Mouse (Mus musculus): ENCODE measurements around the gene Prn. TPM values are rescaled to one million over a fixed set of nuclear protein-coding genes. Genes with fewer than 3 reads are reported as not detected.

The Prn gene
- polyA plus RNA-seq, 1 experiment, result not detected

- H3K27ac ChIP-seq (ENCODE audit: control insufficient read depth, insufficient read depth, low read length), result no peak within 1 kb of the TSS
- WGBS, result 3% methylated on average over 11 of the region's 11 CpGs
- DNase-seq, result no peak
- H3K4me3 ChIP-seq (ENCODE audit: control insufficient read depth, insufficient read depth, low read length), result no peak within 1 kb of the TSS
- H3K36me3 ChIP-seq (ENCODE audit: control insufficient read depth, insufficient read depth, low read length), result no peaks in the 10 kb centered on the region
- TF ChIP-seq CTCF (IDR thresholded peaks at IDR 0.05; ENCODE audit: borderline replicate concordance, control insufficient read depth, extremely low read depth, insufficient read depth, low read length, poor library complexity) (no peak), POLR2A (IDR thresholded peaks at IDR 0.05; ENCODE audit: control insufficient read depth, extremely low read depth, insufficient read depth, low read length, poor library complexity) (no peak)
- peaks cover 7% of the 10 kb centered on the region; the same call in 1 of the 2 replicates for H3K4me1 ChIP-seq (replicated peaks; ENCODE audit: control insufficient read depth, insufficient read depth, low read length)
- H3K27me3 ChIP-seq (ENCODE audit: control insufficient read depth, insufficient read depth, low read length), result peaks cover 3% of the 10 kb centered on the region; the same call in 1 of the 2 replicates
These were observed 40.9 kb downstream of the Prn start, which contains the start of gene Prnd for GRCm38 (mm10) chr2:131950598-131951095. Gene Prnd, plus strand, starts transcription at chr2:131950861.

- Histone ChIP-seq H3K27ac (ENCODE audit: control insufficient read depth, insufficient read depth, low read length) (no peak overlapping the region), H3K4me3 (ENCODE audit: control insufficient read depth, insufficient read depth, low read length) (no peak overlapping the region), H3K27me3 (ENCODE audit: control insufficient read depth, insufficient read depth, low read length) (peaks cover 3% of the 10 kb centered on the region; the same call in 1 of the 2 replicates), H3K4me1 (replicated peaks; ENCODE audit: control insufficient read depth, insufficient read depth, low read length) (peaks cover 7% of the 10 kb centered on the region; the same call in 1 of the 2 replicates), H3K36me3 (ENCODE audit: control insufficient read depth, insufficient read depth, low read length) (no peaks in the 10 kb centered on the region)
- DNase-seq, result no peak
- TF ChIP-seq CTCF (IDR thresholded peaks at IDR 0.05; ENCODE audit: borderline replicate concordance, control insufficient read depth, extremely low read depth, insufficient read depth, low read length, poor library complexity) (no peak), POLR2A (IDR thresholded peaks at IDR 0.05; ENCODE audit: control insufficient read depth, extremely low read depth, insufficient read depth, low read length, poor library complexity) (no peak)
- 66% methylated on average over 2 of the region's 2 CpGs for WGBS
These were observed 42.7 kb downstream of the Prn start for GRCm38 (mm10) chr2:131952456-131952855.

GRCm38 (mm10) chr2:131952961-131953538 is 43.3 kb downstream of the Prn start:
- H3K36me3 ChIP-seq (ENCODE audit: control insufficient read depth, insufficient read depth, low read length), result no peaks in the 10 kb centered on the region
- peaks cover 7% of the 10 kb centered on the region; the same call in 1 of the 2 replicates for H3K4me1 ChIP-seq (replicated peaks; ENCODE audit: control insufficient read depth, insufficient read depth, low read length)
- no peak overlapping the region for H3K27ac ChIP-seq (ENCODE audit: control insufficient read depth, insufficient read depth, low read length)
- WGBS, result 47% methylated on average over 29 of the region's 29 CpGs
- H3K27me3 ChIP-seq (ENCODE audit: control insufficient read depth, insufficient read depth, low read length), result peaks cover 3% of the 10 kb centered on the region; the same call in 1 of the 2 replicates
- TF ChIP-seq CTCF (IDR thresholded peaks at IDR 0.05; ENCODE audit: borderline replicate concordance, control insufficient read depth, extremely low read depth, insufficient read depth, low read length, poor library complexity) (no peak), POLR2A (IDR thresholded peaks at IDR 0.05; ENCODE audit: control insufficient read depth, extremely low read depth, insufficient read depth, low read length, poor library complexity) (no peak)
- no peak overlapping the region for H3K4me3 ChIP-seq (ENCODE audit: control insufficient read depth, insufficient read depth, low read length)
- no peak for DNase-seq

- DNase-seq, result no peak
- H3K4me3 ChIP-seq (ENCODE audit: control insufficient read depth, insufficient read depth, low read length), result no peak overlapping the region
- H3K27ac ChIP-seq (ENCODE audit: control insufficient read depth, insufficient read depth, low read length), result no peak overlapping the region
- peaks cover 7% of the 10 kb centered on the region; the same call in 1 of the 2 replicates for H3K4me1 ChIP-seq (replicated peaks; ENCODE audit: control insufficient read depth, insufficient read depth, low read length)
- H3K36me3 ChIP-seq (ENCODE audit: control insufficient read depth, insufficient read depth, low read length), result no peaks in the 10 kb centered on the region
- TF ChIP-seq POLR2A (IDR thresholded peaks at IDR 0.05; ENCODE audit: control insufficient read depth, extremely low read depth, insufficient read depth, low read length, poor library complexity), result no peak
- TF ChIP-seq CTCF (IDR thresholded peaks at IDR 0.05; ENCODE audit: borderline replicate concordance, control insufficient read depth, extremely low read depth, insufficient read depth, low read length, poor library complexity), result no peak
- peaks cover 3% of the 10 kb centered on the region; the same call in 1 of the 2 replicates for H3K27me3 ChIP-seq (ENCODE audit: control insufficient read depth, insufficient read depth, low read length)
- WGBS, result 89% methylated on average over 4 of the region's 4 CpGs
These were observed 44.0 kb downstream of the Prn start for GRCm38 (mm10) chr2:131953711-131954110.

GRCm38 (mm10) chr2:131954835-131955234 is 45.1 kb downstream of the Prn start:
- Histone ChIP-seq H3K36me3 (ENCODE audit: control insufficient read depth, insufficient read depth, low read length) (no peaks in the 10 kb centered on the region), H3K4me3 (ENCODE audit: control insufficient read depth, insufficient read depth, low read length) (no peak overlapping the region), H3K4me1 (replicated peaks; ENCODE audit: control insufficient read depth, insufficient read depth, low read length) (peaks cover 7% of the 10 kb centered on the region; the same call in 1 of the 2 replicates), H3K27me3 (ENCODE audit: control insufficient read depth, insufficient read depth, low read length) (peaks cover 3% of the 10 kb centered on the region; the same call in 1 of the 2 replicates), H3K27ac (ENCODE audit: control insufficient read depth, insufficient read depth, low read length) (no peak overlapping the region)
- WGBS, result 85% methylated on average over 9 of the region's 9 CpGs
- no peak for DNase-seq
- TF ChIP-seq CTCF (IDR thresholded peaks at IDR 0.05; ENCODE audit: borderline replicate concordance, control insufficient read depth, extremely low read depth, insufficient read depth, low read length, poor library complexity), result no peak
- TF ChIP-seq POLR2A (IDR thresholded peaks at IDR 0.05; ENCODE audit: control insufficient read depth, extremely low read depth, insufficient read depth, low read length, poor library complexity), result no peak

- Histone ChIP-seq H3K27me3 (ENCODE audit: control insufficient read depth, insufficient read depth, low read length) (peaks cover 3% of the 10 kb centered on the region; the same call in 1 of the 2 replicates), H3K27ac (ENCODE audit: control insufficient read depth, insufficient read depth, low read length) (no peak overlapping the region)
- DNase-seq, result peak; percentile 60
These were observed 45.5 kb downstream of the Prn start for GRCm38 (mm10) chr2:131955264-131955663.

More at GRCm38 (mm10) chr2:131955264-131955663, 45.5 kb downstream of the Prn start:
- 13% methylated on average over 17 of the region's 17 CpGs for WGBS
- TF ChIP-seq POLR2A (IDR thresholded peaks at IDR 0.05; ENCODE audit: control insufficient read depth, extremely low read depth, insufficient read depth, low read length, poor library complexity), result no peak
- TF ChIP-seq CTCF (IDR thresholded peaks at IDR 0.05; ENCODE audit: borderline replicate concordance, control insufficient read depth, extremely low read depth, insufficient read depth, low read length, poor library complexity), result no peak
- H3K36me3 ChIP-seq (ENCODE audit: control insufficient read depth, insufficient read depth, low read length), result no peaks in the 10 kb centered on the region
- H3K4me1 ChIP-seq (replicated peaks; ENCODE audit: control insufficient read depth, insufficient read depth, low read length), result peaks cover 6% of the 10 kb centered on the region; the same call in 1 of the 2 replicates
- peak overlapping the region; percentile 2; the same call in 1 of the 2 replicates for H3K4me3 ChIP-seq (ENCODE audit: control insufficient read depth, insufficient read depth, low read length)

All from thymus, adult 2 months (tissue).